18 mouse cellular contexts compared by ENCODE assay signal in the genomic region with DNA sequence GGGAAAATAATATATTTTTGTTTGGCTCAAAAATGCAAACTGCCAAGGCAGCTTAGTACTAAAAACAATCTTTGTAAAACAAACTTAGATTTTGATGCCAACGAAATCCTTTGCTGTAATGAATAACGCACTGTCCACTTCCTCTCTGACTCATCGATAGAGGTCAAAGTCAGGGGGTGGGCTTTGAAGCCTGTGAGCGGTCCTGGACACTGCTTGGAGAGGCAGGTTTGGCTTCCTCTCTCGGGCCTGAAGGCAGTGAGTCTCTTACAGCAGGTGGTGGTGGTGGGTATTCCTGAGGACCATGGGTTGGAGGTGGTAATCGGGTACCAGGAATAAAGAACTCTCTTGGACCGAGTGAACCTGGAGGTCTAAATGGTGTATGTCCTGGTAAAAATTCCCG.
"Had no signal": no experiment of that assay in that cellular context is flagged by ENCODE, and none has a peak within 500 bp of the region (broad histone marks: within the 10 kb centered on the region; RNA-seq: fewer than 3 reads in every experiment).

No protein-coding gene starts in this region.

- H3K27me3 ChIP-seq: limb, embryonic 12.5 days; limb, embryonic 15.5 days; midbrain, embryonic 12.5 days; midbrain, embryonic 15.5 days; neural tube, embryonic 12.5 days; neural tube, embryonic 15.5 days; stomach, embryonic 15.5 days had no signal

- H3K9me3 ChIP-seq: limb, embryonic 12.5 days; limb, embryonic 15.5 days; midbrain, embryonic 15.5 days; neural tube, embryonic 12.5 days; neural tube, embryonic 15.5 days; stomach, embryonic 15.5 days had no signal

- DNase-seq: kidney, postnatal 25 days; layer of hippocampus, postnatal 36 days; liver, postnatal 0 days; lung, embryonic 14.5 days; right cerebral cortex, postnatal 25 days; spleen, adult 18-20 months; thymus, postnatal 25 days had no signal

- H3K9ac ChIP-seq: limb, embryonic 12.5 days; limb, embryonic 15.5 days; liver, embryonic 14.5 days; liver, postnatal 0 days; lung, embryonic 14.5 days; midbrain, embryonic 12.5 days; midbrain, embryonic 15.5 days; neural tube, embryonic 12.5 days; neural tube, embryonic 15.5 days; stomach, embryonic 15.5 days had no signal

- H3K27ac ChIP-seq: kidney, postnatal 0 days; left cerebral cortex, adult 2 months; limb, embryonic 12.5 days; limb, embryonic 15.5 days; liver, embryonic 14.5 days; macrophage; midbrain, embryonic 12.5 days; midbrain, embryonic 15.5 days; neural tube, embryonic 12.5 days; neural tube, embryonic 15.5 days; stomach, embryonic 15.5 days had no signal

- H3K4me3 ChIP-seq: left cerebral cortex, adult 2 months; limb, embryonic 12.5 days; limb, embryonic 15.5 days; midbrain, embryonic 12.5 days; midbrain, embryonic 15.5 days; neural tube, embryonic 12.5 days; neural tube, embryonic 15.5 days; stomach, embryonic 15.5 days had no signal

- H3K4me1 ChIP-seq: limb, embryonic 12.5 days; limb, embryonic 15.5 days; midbrain, embryonic 12.5 days; midbrain, embryonic 15.5 days; neural tube, embryonic 12.5 days; neural tube, embryonic 15.5 days; stomach, embryonic 15.5 days had no signal
